In genomic region chr19:27759347-27759746, GRCm38 (mm10) we compare ENCODE assay signal across 17 mouse cellular contexts.
"Had no signal": no experiment of that assay in that cellular context is flagged by ENCODE, and none has a peak within 500 bp of the region (broad histone marks: within the 10 kb centered on the region; RNA-seq: fewer than 3 reads in every experiment).

No protein-coding gene starts in this region.

- H3K4me1 ChIP-seq: neural tube, embryonic 12.5 days; neural tube, embryonic 13.5 days; neural tube, embryonic 15.5 days; stomach, embryonic 15.5 days had no signal

- H3K4me2 ChIP-seq: neural tube, embryonic 12.5 days; neural tube, embryonic 13.5 days; neural tube, embryonic 15.5 days; stomach, embryonic 15.5 days had no signal

- H3K9ac ChIP-seq: neural tube, embryonic 12.5 days; neural tube, embryonic 13.5 days; neural tube, embryonic 15.5 days; stomach, embryonic 15.5 days had no signal

- DNase-seq: retina, postnatal 1 day; right cerebral cortex, adult 18-20 months; right cerebral cortex, postnatal 14 days; right cerebral cortex, postnatal 25 days; right cerebral cortex, postnatal 4 days; spleen, adult 18-20 months; thymus, adult 18-20 months; thymus, adult 2 months; thymus, postnatal 14 days; thymus, postnatal 25 days; thymus, postnatal 36 days; thymus, postnatal 4 days had no signal

- H3K36me3 ChIP-seq: neural tube, embryonic 12.5 days; neural tube, embryonic 15.5 days; stomach, embryonic 15.5 days had no signal

- H3K9me3 ChIP-seq: neural tube, embryonic 12.5 days; neural tube, embryonic 13.5 days; neural tube, embryonic 15.5 days; stomach, embryonic 15.5 days had no signal

- H3K4me3 ChIP-seq: neural tube, embryonic 12.5 days; neural tube, embryonic 13.5 days; neural tube, embryonic 15.5 days; stomach, embryonic 15.5 days had no signal

- H3K27me3 ChIP-seq: neural tube, embryonic 12.5 days; neural tube, embryonic 13.5 days; neural tube, embryonic 15.5 days; stomach, embryonic 15.5 days had no signal

- H3K27ac ChIP-seq: neural tube, embryonic 12.5 days; neural tube, embryonic 13.5 days; neural tube, embryonic 15.5 days; stomach, embryonic 15.5 days; stomach, postnatal 0 days had no signal
